Comparison of ENCODE assay signal across 7 mouse cellular contexts in the genomic region with DNA sequence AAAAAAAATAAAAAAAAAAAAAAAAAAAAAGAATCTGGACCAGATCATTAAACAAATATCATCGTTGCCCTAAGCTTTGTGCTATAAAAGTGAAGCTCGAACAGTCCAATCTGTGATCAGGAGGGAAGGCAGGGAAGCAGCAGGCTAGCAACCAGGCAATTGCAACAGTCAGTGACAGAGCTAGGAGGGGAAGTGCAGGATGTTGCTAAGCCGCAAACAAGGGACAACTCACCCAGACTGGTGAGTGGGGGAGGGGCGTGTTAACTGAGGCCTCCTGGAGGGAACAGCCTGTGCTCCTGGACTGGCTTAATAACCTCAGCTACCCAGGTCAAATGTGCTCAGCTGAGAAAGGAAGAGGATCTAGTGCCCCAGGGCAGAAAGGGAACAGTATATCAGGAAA. TPM values are rescaled to one million over a fixed set of nuclear protein-coding genes. Genes with fewer than 3 reads are reported as not detected.
DNase-seq lines count a peak whose midpoint lies in the region; ATAC-seq lines count a peak whose summit lies in the region.

No protein-coding gene starts in this region.

- H3K4me1 ChIP-seq in intestine, embryonic 15.5 days (replicated peaks), result peaks cover 15% of the 10 kb centered on the region

- H3K4me2 ChIP-seq in intestine, embryonic 15.5 days (replicated peaks), result no peak overlapping the region

- H3K4me3 ChIP-seq in intestine, embryonic 15.5 days (replicated peaks), result no peak overlapping the region
- H3K4me3 ChIP-seq in macrophage (ENCODE audit: inconsistent target), result no peak overlapping the region

- H3K27me3 ChIP-seq in intestine, embryonic 15.5 days (replicated peaks), result no peaks in the 10 kb centered on the region

- peak; percentile 60 for ATAC-seq in intestine, embryonic 15.5 days

- H3K36me3 ChIP-seq in intestine, embryonic 15.5 days, result no peaks in the 10 kb centered on the region
- H3K36me3 ChIP-seq in macrophage (ENCODE audit: inconsistent target), result no peaks in the 10 kb centered on the region

- no peaks in the 10 kb centered on the region for H3K79me2 ChIP-seq in macrophage (ENCODE audit: inconsistent target)

- no peaks in the 10 kb centered on the region for H3K9me3 ChIP-seq in intestine, embryonic 15.5 days

- H3K27ac ChIP-seq in intestine, embryonic 15.5 days, result no peak overlapping the region
- H3K27ac ChIP-seq in macrophage, result peak overlapping the region; percentile 87

- WGBS in intestine, embryonic 15.5 days, result 11% methylated on average over 4 of the region's 4 CpGs
- 0% methylated on average over 4 of the region's 4 CpGs for WGBS in macrophage (ENCODE audit: missing documents)

- H3K9ac ChIP-seq in intestine, embryonic 15.5 days, result no peak overlapping the region

- DNase-seq in 3134 (ENCODE audit: extremely low read depth, insufficient read length, low spot score) (peak; percentile 52), 3T3-L1 (ENCODE audit: low read depth, low spot score) (peak; percentile 61)
- peak; percentile 89 for DNase-seq in c-Kit-positive CD71-negative TER-119-negative erythroid progenitor cells, embryonic 14.5 days (ENCODE audit: low read depth)
- peak; percentile 73 to 86 for DNase-seq in thymus, adult 18-20 months
- DNase-seq in urinary bladder, adult 2 months (ENCODE audit: low spot score), result no peak

RNA-seq across cellular contexts. Expression of a gene that starts 6.6 kb away (rescaled TPM):
- polyA plus RNA-seq in intestine, embryonic 15.5 days (2015; fragmentation: Nextera tagmentation; extraction: Ambion mirVana), result 78.9 and 79.5 TPM in 2 replicates
- total RNA-seq in macrophage (2018; cell fraction: chromatin; rRNA removed), result 100 to 1,000 TPM in 2 of 26 experiments, 10 to 100 TPM in 24; 58.9 to 102 (median 79.8) TPM
- 10 to 100 TPM; 17.1 to 31.7 (median 25.2) TPM for total RNA-seq in macrophage (2018; cell fraction: cytosol; rRNA removed)
- 10 to 100 TPM; 28.6 to 60.1 (median 44.0) TPM for total RNA-seq in macrophage (2018; cell fraction: nucleus; rRNA removed)
- 14.6 to 26.5 TPM (median 21.3 TPM) in 3 replicates for polyA plus RNA-seq in macrophage (2018)
- polyA plus RNA-seq in urinary bladder, adult 2 months (2012; rRNA removed), result 39.3 and 40.1 TPM in 2 replicates
